Mouse (Mus musculus) CH12.LX (cell line): ENCODE measurements around the gene Lsg1. TPM values are rescaled to one million over a fixed set of nuclear protein-coding genes. Genes with fewer than 3 reads are reported as not detected.

Source experiments
- DNase-seq: peaks from one replicate; pipeline ENCODE4 v3.0.0-alpha.2; 2013; ENCODE audit errors: extremely low read depth
- H3K27ac ChIP-seq: 2 replicates; pipeline ENCODE4 v1.5.1; 2012; ENCODE audit warnings: low read depth, mild to moderate bottlenecking, control low read depth, moderate library complexity; ENCODE audit not compliant: insufficient read depth
- H3K27me3 ChIP-seq: replicated peaks from 2 replicates; pipeline ENCODE3; 2012; ENCODE audit warnings: inconsistent platforms
- H3K36me3 ChIP-seq, 2 experiments: replicated peaks in 1 of 2; 2 replicates each; pipeline versions ENCODE3 to v1.6.1; 2012; ENCODE audit warnings: inconsistent platforms in 1 of 2, low read length in 1 of 2, mild to moderate bottlenecking in 1 of 2, mixed read lengths in 1 of 2, moderate library complexity in 1 of 2; ENCODE audit not compliant: control insufficient read depth in 1 of 2, insufficient read depth in 1 of 2
- H3K4me1 ChIP-seq, 2 experiments: 2 replicates each; pipeline ENCODE4 v1.6.1; 2012; ENCODE audit warnings: inconsistent platforms in 1 of 2, moderate library complexity in 1 of 2; ENCODE audit not compliant: insufficient read depth in 2 of 2, control insufficient read depth in 1 of 2
- H3K4me2 ChIP-seq: 2 replicates; pipeline ENCODE4 v1.6.1; 2012; ENCODE audit warnings: low read depth, mild to moderate bottlenecking, control low read depth; ENCODE audit not compliant: poor library complexity, insufficient read depth, severe bottlenecking
- H3K4me3 ChIP-seq, 3 experiments: fragments of 150-350 bp in 1 of 3; sonication (generic) in 1 of 3; replicated peaks in 1 of 3; 2 replicates each; pipeline versions ENCODE3 to v1.5.1; 2011 to 2012; ENCODE audit warnings: low read depth in 2 of 3, low read length in 2 of 3, mild to moderate bottlenecking in 2 of 3, moderate library complexity in 2 of 3, control low read depth in 1 of 3, improper control_type of control experiment in 1 of 3, inconsistent platforms in 1 of 3, mixed read lengths in 1 of 3; ENCODE audit not compliant: poor library complexity in 1 of 3
- H3K79me2 ChIP-seq: replicated peaks from 2 replicates; pipeline ENCODE4 v1.6.1; 2012; ENCODE audit warnings: mild to moderate bottlenecking, moderate library complexity; ENCODE audit not compliant: control insufficient read depth, poor library complexity, insufficient read depth, severe bottlenecking; ENCODE audit errors: extremely low read depth
- H3K9ac ChIP-seq: 2 replicates; pipeline ENCODE4 v1.6.1; 2012; ENCODE audit warnings: low read depth, mild to moderate bottlenecking, control low read depth, moderate library complexity; ENCODE audit not compliant: insufficient read depth
- H3K9me3 ChIP-seq: replicated peaks from 2 replicates; pipeline ENCODE3; 2012; ENCODE audit warnings: low read length, inconsistent platforms, mixed read lengths
- BHLHE40 ChIP-seq: IDR thresholded peaks from 2 replicates; pipeline ENCODE4 v1.6.1; 2011; ENCODE audit warnings: mild to moderate bottlenecking, low read depth, low read length, improper control_type of control experiment
- CHD1 ChIP-seq: IDR thresholded peaks from 2 replicates; pipeline ENCODE4 v1.6.1; 2012; ENCODE audit warnings: low read depth, low read length, improper control_type of control experiment, inconsistent platforms
- CHD2 ChIP-seq: IDR thresholded peaks from 2 replicates; pipeline ENCODE4 v1.6.1; 2011; ENCODE audit warnings: low read length, improper control_type of control experiment
- CTCF ChIP-seq, 2 experiments: IDR thresholded peaks in 1 of 2; conservative IDR thresholded peaks in 1 of 2; 2 replicates each; pipeline ENCODE4 v1.5.1; 2011 to 2012; ENCODE audit warnings: low read depth in 2 of 2, low read length in 2 of 2, improper control_type of control experiment in 1 of 2, inconsistent platforms in 1 of 2, mild to moderate bottlenecking in 1 of 2, moderate library complexity in 1 of 2
- E2F4 ChIP-seq: IDR thresholded peaks from 2 replicates; pipeline ENCODE4 v1.6.1; 2011; ENCODE audit warnings: low read depth, low read length, improper control_type of control experiment; ENCODE audit not compliant: insufficient replicate concordance
- ELF1 ChIP-seq: IDR thresholded peaks from 2 replicates; pipeline ENCODE4 v1.6.1; 2014; ENCODE audit warnings: low read depth, mild to moderate bottlenecking, inconsistent platforms, low read length, improper control_type of control experiment
- EP300 ChIP-seq: IDR thresholded peaks from 2 replicates; pipeline ENCODE4 v1.6.1; 2011; ENCODE audit warnings: low read length, improper control_type of control experiment
- ETS1 ChIP-seq: conservative IDR thresholded peaks from 2 replicates; pipeline ENCODE4 v1.6.1; 2012; ENCODE audit warnings: low read depth, mild to moderate bottlenecking, inconsistent platforms, low read length, improper control_type of control experiment, moderate library complexity
- GABPA ChIP-seq: IDR thresholded peaks from 2 replicates; pipeline ENCODE4 v1.6.1; 2012; ENCODE audit warnings: low read depth, low read length, improper control_type of control experiment, inconsistent platforms; ENCODE audit not compliant: insufficient replicate concordance
- HCFC1 ChIP-seq: IDR thresholded peaks from 2 replicates; pipeline ENCODE4 v1.6.1; 2012; ENCODE audit warnings: low read depth, mild to moderate bottlenecking, inconsistent platforms, low read length, improper control_type of control experiment
- IRF4 ChIP-seq: IDR thresholded peaks from 2 replicates; pipeline ENCODE4 v1.6.1; 2014; ENCODE audit warnings: low read depth, mild to moderate bottlenecking, inconsistent platforms, low read length, improper control_type of control experiment
- JUN ChIP-seq: IDR thresholded peaks from 2 replicates; pipeline ENCODE4 v1.6.1; 2011; ENCODE audit warnings: low read depth, mild to moderate bottlenecking, low read length, improper control_type of control experiment, moderate library complexity; ENCODE audit not compliant: insufficient read depth
- JUND ChIP-seq: conservative IDR thresholded peaks from 2 replicates; pipeline ENCODE4 v1.6.1; 2011; ENCODE audit warnings: low read depth, low read length, improper control_type of control experiment
- KAT2A ChIP-seq: IDR thresholded peaks from 2 replicates; pipeline ENCODE4 v1.6.1; 2012; ENCODE audit warnings: low read length, improper control_type of control experiment, inconsistent platforms; ENCODE audit not compliant: insufficient replicate concordance
- MAFK ChIP-seq: IDR thresholded peaks from 2 replicates; pipeline ENCODE4 v1.6.1; 2011; ENCODE audit warnings: low read length, improper control_type of control experiment; ENCODE audit not compliant: insufficient replicate concordance
- MAX ChIP-seq: IDR thresholded peaks from 2 replicates; pipeline ENCODE4 v1.6.1; 2011; ENCODE audit warnings: low read length, improper control_type of control experiment
- MAZ ChIP-seq: IDR thresholded peaks from 2 replicates; pipeline ENCODE4 v1.6.1; 2012; ENCODE audit warnings: low read depth, mild to moderate bottlenecking, inconsistent platforms, low read length, improper control_type of control experiment, moderate library complexity
- MEF2A ChIP-seq: IDR thresholded peaks from 2 replicates; pipeline ENCODE4 v1.6.1; 2014; ENCODE audit warnings: low read depth, mild to moderate bottlenecking, inconsistent platforms, low read length, improper control_type of control experiment, borderline replicate concordance
- MXI1 ChIP-seq: IDR thresholded peaks from 2 replicates; pipeline ENCODE4 v1.6.1; 2011; ENCODE audit warnings: mild to moderate bottlenecking, low read depth, low read length, improper control_type of control experiment
- MYC ChIP-seq: IDR thresholded peaks from 2 replicates; pipeline ENCODE4 v1.6.1; 2011; ENCODE audit warnings: low read depth, mild to moderate bottlenecking, improper control_type of control experiment, low read length
- NELFE ChIP-seq: IDR thresholded peaks from 2 replicates; pipeline ENCODE4 v1.6.1; 2011; ENCODE audit warnings: low read depth, low read length, improper control_type of control experiment
- NRF1 ChIP-seq: IDR thresholded peaks from 2 replicates; pipeline ENCODE4 v1.6.1; 2014; ENCODE audit warnings: low read depth, mild to moderate bottlenecking, inconsistent platforms, low read length, improper control_type of control experiment, moderate library complexity
- PAX5 ChIP-seq: IDR thresholded peaks from 2 replicates; pipeline ENCODE4 v1.6.1; 2012; ENCODE audit warnings: low read length, inconsistent platforms, mixed read lengths
- POLR2A ChIP-seq: IDR thresholded peaks from 2 replicates; pipeline ENCODE4 v1.6.1; 2011; ENCODE audit warnings: low read depth, mild to moderate bottlenecking, improper control_type of control experiment, low read length
- POLR2AphosphoS2 ChIP-seq: IDR thresholded peaks from 2 replicates; pipeline ENCODE4 v1.6.1; 2011; ENCODE audit warnings: low read depth, low read length, improper control_type of control experiment
- RAD21 ChIP-seq: IDR thresholded peaks from 2 replicates; pipeline ENCODE4 v1.6.1; 2011; ENCODE audit warnings: low read depth, mild to moderate bottlenecking, low read length, improper control_type of control experiment, moderate library complexity
- RCOR1 ChIP-seq: conservative IDR thresholded peaks from 2 replicates; pipeline ENCODE4 v1.6.1; 2012; ENCODE audit warnings: low read depth, mild to moderate bottlenecking, inconsistent platforms, low read length, improper control_type of control experiment
- SIN3A ChIP-seq: IDR thresholded peaks from 2 replicates; pipeline ENCODE4 v1.6.1; 2012; ENCODE audit warnings: low read length, improper control_type of control experiment, inconsistent platforms
- SMC3 ChIP-seq: IDR thresholded peaks from 2 replicates; pipeline ENCODE4 v1.6.1; 2011; ENCODE audit warnings: low read depth, low read length, improper control_type of control experiment
- TBP ChIP-seq: conservative IDR thresholded peaks from 2 replicates; pipeline ENCODE4 v1.6.1; 2011; ENCODE audit warnings: low read depth, low read length, improper control_type of control experiment
- TCF12 ChIP-seq: IDR thresholded peaks from 2 replicates; pipeline ENCODE4 v1.6.1; 2014; ENCODE audit warnings: low read depth, mild to moderate bottlenecking, inconsistent platforms, low read length, improper control_type of control experiment
- UBTF ChIP-seq: IDR thresholded peaks from 2 replicates; pipeline ENCODE4 v1.6.1; 2012; ENCODE audit warnings: low read depth, mild to moderate bottlenecking, inconsistent platforms, low read length, improper control_type of control experiment, moderate library complexity
- USF1 ChIP-seq: IDR thresholded peaks from 2 replicates; pipeline ENCODE4 v1.6.1; 2014; ENCODE audit warnings: low read depth, mild to moderate bottlenecking, inconsistent platforms, low read length, improper control_type of control experiment
- USF2 ChIP-seq: conservative IDR thresholded peaks from 2 replicates; pipeline ENCODE4 v1.6.1; 2011; ENCODE audit warnings: low read depth, low read length, improper control_type of control experiment
- ZC3H11A ChIP-seq: IDR thresholded peaks from 2 replicates; pipeline ENCODE4 v1.6.1; 2012; ENCODE audit warnings: low read depth, mild to moderate bottlenecking, inconsistent platforms, low read length, improper control_type of control experiment
- ZKSCAN1 ChIP-seq: IDR thresholded peaks from 2 replicates; pipeline ENCODE4 v1.6.1; 2012; ENCODE audit warnings: low read depth, inconsistent platforms, low read length, improper control_type of control experiment, borderline replicate concordance
- ZMIZ1 ChIP-seq: IDR thresholded peaks from 2 replicates; pipeline ENCODE4 v1.6.1; 2012; ENCODE audit warnings: low read depth, mild to moderate bottlenecking, inconsistent platforms, low read length, improper control_type of control experiment
- ZNF384 ChIP-seq: IDR thresholded peaks from 2 replicates; pipeline ENCODE4 v1.6.1; 2012; ENCODE audit warnings: low read depth, low read length, improper control_type of control experiment, inconsistent platforms
- dilution Hi-C: fragments of 300-500 bp; cut with MboI; formaldehyde crosslinking; loops from 2 replicates; pipeline ENCODE4 v1.14.3; 2020; ENCODE audit warnings: low sequenced_read_pairs; ENCODE audit not compliant: extremely low pct_unique_long_range_greater_than_20kb, extremely low pct_ligation_motif_present
- in situ Hi-C: fragments of 300-500 bp; cut with MboI; formaldehyde crosslinking; loops from 3 replicates; pipeline ENCODE4 v1.14.3; 2019; ENCODE audit warnings: low sequenced_read_pairs, low pct_ligation_motif_present, low pct_unique_long_range_greater_than_20kb, mixed read lengths
- polyA plus RNA-seq: library from polyadenylated mRNA; unstranded; fragments of >175 nt; gene quantifications from 2 replicates; pipeline ENCODE4 v1.2.1, GENCODE M21; 2012; ENCODE audit warnings: low read depth; ENCODE audit not compliant: insufficient read length
- total RNA-seq, 2 experiments: library from RNA; depleted of rRNA; stranded (reverse); fragments of 300-350 nt in 1 of 2; fragments of >200 nt in 1 of 2; gene quantifications; 2 replicates each; pipeline ENCODE4 v1.2.3; 2012 to 2014

The Lsg1 gene
- total and polyA plus RNA-seq, 3 experiments = 58.4 to 189 (median 94.7) TPM

- dilution Hi-C loops = no loop called here
- Histone ChIP-seq H3K79me2 (peaks cover 40% of the 10 kb centered on the region), H3K9ac (peak within 1 kb of the TSS; percentile 83), H3K9me3 (no peaks in the 10 kb centered on the region), H3K4me2 (peak within 1 kb of the TSS; percentile 77), H3K4me3 (peak within 1 kb of the TSS; percentile 70 to 96 (median 74))
- DNase-seq = peak; percentile 98
- peak; percentile 78; the same call in 1 of the 2 replicates for TF ChIP-seq MYC
- peak; percentile 76; the same call in 1 of the 2 replicates for TF ChIP-seq MAX
- peak; percentile 99 for TF ChIP-seq TCF12
- TF ChIP-seq POLR2A = peak; percentile 100
- peak; percentile 67; the same call in 1 of the 2 replicates for TF ChIP-seq KAT2A
- no peak for TF ChIP-seq GABPA
- TF ChIP-seq BHLHE40 = peak; percentile 60
- TF ChIP-seq ZC3H11A = no peak
- no peak; the same call in 1 of the 2 replicates for TF ChIP-seq CHD2
- TF ChIP-seq ELF1 = peak; percentile 74
- peak; percentile 75 for TF ChIP-seq IRF4
- TF ChIP-seq MAFK = 0 out of 2 replicates have a peak, but pooled peaks have one; percentile 14
- peak; percentile 99 for TF ChIP-seq POLR2AphosphoS2
- TF ChIP-seq JUN = no peak
- peak; percentile 22; the same call in 1 of the 2 replicates for TF ChIP-seq ZNF384
- TF ChIP-seq SMC3 = peak; percentile 73
- TF ChIP-seq CTCF (conservative IDR thresholded peaks at IDR 0.05 in 1 of 2, IDR thresholded peaks at IDR 0.05 in 1 of 2; ENCODE audit: low read depth in 2 of 2, low read length in 2 of 2) = peak in 1 of 2 experiments; percentile 66; a peak in 2 of 4 replicates
- no peak for TF ChIP-seq USF1
- peak; percentile 56 for TF ChIP-seq NRF1
- peak; percentile 98 for TF ChIP-seq TBP
- no peak for TF ChIP-seq USF2
- peak; percentile 94; the same call in 1 of the 2 replicates for TF ChIP-seq CHD1
- peak; percentile 70 for TF ChIP-seq HCFC1
- no peak for TF ChIP-seq ZKSCAN1
- TF ChIP-seq RCOR1 = peak; percentile 76; the same call in 1 of the 2 replicates
- TF ChIP-seq UBTF = peak; percentile 100
- TF ChIP-seq EP300 = no peak; the same call in 1 of the 2 replicates
- 0 out of 2 replicates have a peak, but pooled peaks have one; percentile 53 for TF ChIP-seq ETS1
- peak; percentile 48 for TF ChIP-seq RAD21
- peak; percentile 100 for TF ChIP-seq NELFE
- TF ChIP-seq MAZ = no peak
- no peak for TF ChIP-seq JUND
- TF ChIP-seq MXI1 = peak; percentile 52
- TF ChIP-seq MEF2A = peak; percentile 83
- 0 out of 2 replicates have a peak, but pooled peaks have one; percentile 3 for TF ChIP-seq E2F4
- peak; percentile 100 for TF ChIP-seq ZMIZ1
- TF ChIP-seq PAX5 = no peak
- TF ChIP-seq SIN3A = peak; percentile 91
- TF ChIP-seq, all 38 proteins: peak for 27
- Histone ChIP-seq H3K27me3 (no peaks in the 10 kb centered on the region), H3K4me1 (peaks cover 16 to 44% of the 10 kb centered on the region in 2 experiments), H3K27ac (peak within 1 kb of the TSS; percentile 91), H3K36me3 (peaks cover 14 to 32% of the 10 kb centered on the region in 2 experiments)
- in situ Hi-C loops = loop anchor here (5.0 to 10.0 kb wide), 6 partner anchors 38 to 755 kb away; no protein-coding TSS in a partner anchor
Measured at GRCm38 (mm10) chr16:30599491-30600268, 12.3 kb upstream of the Lsg1 start, which contains the start of gene Fam43a. Gene Fam43a (plus strand): TSS chr16:30599723.
